Mouse (Mus musculus) erythroblast, adult 5-6 weeks (primary cell): ENCODE data around the gene Ubash3a. TPM values are rescaled to one million over a fixed set of nuclear protein-coding genes. Genes with fewer than 3 reads are reported as not detected.

Experiments
- ATAC-seq: replicated peaks from 2 replicates; pipeline ENCODE4 v1.8.0; 2016; ENCODE audit warnings: moderate number of reproducible peaks, mild to moderate bottlenecking, moderate TSS enrichment, inconsistent platforms; ENCODE audit not compliant: poor library complexity, low FRiP score, severe bottlenecking
- total RNA-seq, 2 experiments: library from RNA; stranded (forward) in 1 of 2; stranded (reverse) in 1 of 2; fragments of 150-400 nt in 1 of 2; fragments of 200-764, 138-1000 nt in 1 of 2; gene quantifications; 2 replicates each; pipeline versions ENCODE4 v1.2.3 to v1.2.4; 2015 to 2017; ENCODE audit warnings: low replicate concordance in 2 of 2

Ubash3a gene
- total RNA-seq, 2 experiments from 2014 or later = 9.6 to 27.5 TPM

GRCm38 (mm10) chr17:31275181-31275580, 67.5 kb downstream of the Ubash3a start:
- ATAC-seq = no peak

- no peak for ATAC-seq
These were observed 68.7 kb downstream of the Ubash3a start for GRCm38 (mm10) chr17:31276207-31276921.

GRCm38 (mm10) chr17:31276922-31277918, 69.5 kb downstream of the Ubash3a start, which contains the start of gene Rsph1:
Gene Rsph1, minus strand, starts transcription at chr17:31277383.
- peak; percentile 52; the same call in 1 of the 2 replicates for ATAC-seq

GRCm38 (mm10) chr17:31277931-31278330, 70.3 kb downstream of the Ubash3a start:
- ATAC-seq = no peak

- ATAC-seq = no peak
These were observed 71.9 kb downstream of the Ubash3a start for GRCm38 (mm10) chr17:31279541-31279940.

GRCm38 (mm10) chr17:31280269-31280668, 72.6 kb downstream of the Ubash3a start:
- ATAC-seq = no peak

- no peak for ATAC-seq
These were observed 74.4 kb downstream of the Ubash3a start for GRCm38 (mm10) chr17:31281830-31282686.

- no peak for ATAC-seq
These were observed 75.0 kb downstream of the Ubash3a start for GRCm38 (mm10) chr17:31282687-31283053.

GRCm38 (mm10) chr17:31285867-31286266, 78.2 kb downstream of the Ubash3a start:
- ATAC-seq = no peak

- no peak for ATAC-seq
These were observed 78.8 kb downstream of the Ubash3a start, which contains the start of gene Slc37a1 for GRCm38 (mm10) chr17:31286492-31286891. Gene Slc37a1, plus strand, starts transcription at chr17:31286792.

- ATAC-seq = no peak
These were observed 79.5 kb downstream of the Ubash3a start for GRCm38 (mm10) chr17:31287216-31287615.

GRCm38 (mm10) chr17:31288999-31289726, 81.5 kb downstream of the Ubash3a start:
- no peak for ATAC-seq

GRCm38 (mm10) chr17:31290311-31290710, 82.6 kb downstream of the Ubash3a start:
- ATAC-seq = no peak

- ATAC-seq = no peak
These were observed 83.2 kb downstream of the Ubash3a start for GRCm38 (mm10) chr17:31290859-31291258.

GRCm38 (mm10) chr17:31294363-31295214, 86.9 kb downstream of the Ubash3a start:
- ATAC-seq = no peak

GRCm38 (mm10) chr17:31295215-31295891, 87.7 kb downstream of the Ubash3a start:
- peak; percentile 82 for ATAC-seq

GRCm38 (mm10) chr17:31295892-31296781, 88.5 kb downstream of the Ubash3a start:
- ATAC-seq = peak; percentile 67
